Mouse (Mus musculus) liver, embryonic 16.5 days (tissue): ENCODE measurements around the gene Pdik1l. TPM values are rescaled to one million over a fixed set of nuclear protein-coding genes. Genes with fewer than 3 reads are reported as not detected.

Experiments
- ATAC-seq: fragments of 200-750 bp; cut with Nextera tagmentation; 2 replicates; pipeline ENCODE4 v1.8.0; 2017; ENCODE audit warnings: low read depth, mild to moderate bottlenecking, moderate number of reproducible peaks, moderate library complexity
- H3K27ac ChIP-seq: fragments of 300-500 bp; sonication (generic); 2 replicates; pipeline ENCODE4 v1.5.1; 2014; ENCODE audit warnings: mild to moderate bottlenecking, low read length
- H3K27me3 ChIP-seq: fragments of 300-500 bp; sonication (generic); 2 replicates; pipeline ENCODE4 v1.6.1; 2014; ENCODE audit warnings: low read depth, low read length, mixed read lengths; ENCODE audit not compliant: control insufficient read depth, insufficient read depth
- H3K36me3 ChIP-seq: fragments of 300-500 bp; sonication (generic); 2 replicates; pipeline ENCODE4 v1.6.1; 2014; ENCODE audit warnings: mild to moderate bottlenecking; ENCODE audit not compliant: control insufficient read depth, insufficient read depth
- H3K4me1 ChIP-seq: fragments of 300-500 bp; sonication (generic); 2 replicates; pipeline ENCODE4 v1.6.1; 2014; ENCODE audit warnings: low read depth, low read length, mixed read lengths; ENCODE audit not compliant: control insufficient read depth
- H3K4me2 ChIP-seq: fragments of 300-500 bp; sonication (generic); 2 replicates; pipeline ENCODE4 v1.6.1; 2014; ENCODE audit warnings: low read depth, low read length, mixed read lengths
- H3K4me3 ChIP-seq: fragments of 300-500 bp; sonication (generic); 2 replicates; pipeline ENCODE4 v1.5.1; 2014; ENCODE audit warnings: low read depth, mild to moderate bottlenecking, low read length
- H3K9ac ChIP-seq: fragments of 300-500 bp; sonication (generic); 2 replicates; pipeline ENCODE4 v1.6.1; 2014; ENCODE audit warnings: low read depth, low read length
- H3K9me3 ChIP-seq: fragments of 300-500 bp; sonication (generic); replicated peaks from 2 replicates; pipeline ENCODE4 v1.6.1; 2016; ENCODE audit warnings: low read length; ENCODE audit not compliant: control insufficient read depth
- WGBS: fragments of 180-500 bp; shearing (Covaris S2); extraction: QIAGEN DNeasy Blood & Tissue Kit; methylation state at CpG from one replicate; pipeline ENCODE4 v1.1.7; 2014; ENCODE audit not compliant: insufficient replicate concordance; 5-methylcytosine and 5-hydroxymethylcytosine counted together
- polyA plus RNA-seq: library from polyadenylated mRNA; unstranded; fragments of >200 nt; fragmentation: Nextera tagmentation; extraction: Ambion mirVana; gene quantifications from 2 replicates; pipeline ENCODE4 v1.2.1, GENCODE M21; 2015

The Pdik1l gene
- polyA plus RNA-seq, 1 experiment from 2014 or later: 10.4 TPM

DNA sequence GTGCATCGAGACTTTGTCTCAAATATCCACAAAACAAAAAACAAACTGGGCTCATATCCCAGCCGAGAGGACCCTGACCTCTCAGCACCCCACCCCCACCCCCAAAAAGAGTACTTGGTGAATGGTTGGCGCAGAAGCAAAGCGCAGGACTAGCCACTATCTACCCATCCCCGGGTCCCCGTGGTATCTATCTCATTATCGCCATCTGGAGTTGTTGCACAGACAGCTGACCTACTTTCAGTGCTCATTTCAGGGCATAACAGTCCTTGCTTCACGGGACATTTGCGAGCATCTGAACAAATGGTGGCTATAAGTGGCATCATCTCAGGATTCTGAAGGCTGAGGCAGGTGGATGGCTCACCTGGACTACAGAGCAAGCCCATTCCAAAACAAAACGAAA, 49.0 kb downstream of the Pdik1l start:
- Histone ChIP-seq H3K4me2 (peak overlapping the region; percentile 25), H3K9me3 (no peaks in the 10 kb centered on the region), H3K36me3 (no peaks in the 10 kb centered on the region), H3K9ac (no peak overlapping the region), H3K27me3 (peaks cover 8% of the 10 kb centered on the region), H3K4me3 (0 out of 2 replicates have a peak overlapping the region, but pooled peaks have one; percentile 15), H3K27ac (no peak overlapping the region), H3K4me1 (peaks cover 5% of the 10 kb centered on the region)
- no peak for ATAC-seq
- 8% methylated on average over 10 of the region's 10 CpGs for WGBS

DNA sequence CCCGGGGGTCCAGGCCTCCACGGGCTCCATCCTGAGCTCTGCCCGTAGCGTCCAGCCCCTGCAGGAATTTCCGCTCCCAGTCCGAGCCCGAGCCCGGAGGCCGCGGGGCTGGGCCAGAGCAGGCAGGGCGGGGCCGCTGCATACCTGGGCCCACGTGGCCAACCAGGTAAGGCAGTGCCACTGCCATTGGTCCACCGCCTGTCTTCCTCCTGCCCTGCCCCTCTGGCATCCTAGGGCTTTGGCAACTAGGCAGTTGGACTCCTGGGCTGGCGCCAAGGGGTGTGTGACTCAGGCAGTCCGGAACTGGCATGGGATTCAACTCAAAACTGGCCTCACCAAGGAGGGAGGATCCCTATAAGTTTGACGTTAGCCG, 49.4 kb downstream of the Pdik1l start, which contains the start of gene Cnksr1:
Cnksr1 (minus strand) TSS at position 121 of the 373 bp plus-strand sequence.
- 0 out of 2 replicates have a peak within 1 kb of the TSS, but pooled peaks have one; percentile 15 for H3K4me3 ChIP-seq
- H3K4me1 ChIP-seq: peaks cover 5% of the 10 kb centered on the region
- peaks cover 8% of the 10 kb centered on the region for H3K27me3 ChIP-seq
- no peaks in the 10 kb centered on the region for H3K36me3 ChIP-seq
- no peak within 1 kb of the TSS for H3K27ac ChIP-seq
- ATAC-seq: no peak
- no peaks in the 10 kb centered on the region for H3K9me3 ChIP-seq
- 8% methylated on average over 18 of the region's 18 CpGs for WGBS
- H3K9ac ChIP-seq: no peak within 1 kb of the TSS
- H3K4me2 ChIP-seq: peak within 1 kb of the TSS; percentile 25

DNA sequence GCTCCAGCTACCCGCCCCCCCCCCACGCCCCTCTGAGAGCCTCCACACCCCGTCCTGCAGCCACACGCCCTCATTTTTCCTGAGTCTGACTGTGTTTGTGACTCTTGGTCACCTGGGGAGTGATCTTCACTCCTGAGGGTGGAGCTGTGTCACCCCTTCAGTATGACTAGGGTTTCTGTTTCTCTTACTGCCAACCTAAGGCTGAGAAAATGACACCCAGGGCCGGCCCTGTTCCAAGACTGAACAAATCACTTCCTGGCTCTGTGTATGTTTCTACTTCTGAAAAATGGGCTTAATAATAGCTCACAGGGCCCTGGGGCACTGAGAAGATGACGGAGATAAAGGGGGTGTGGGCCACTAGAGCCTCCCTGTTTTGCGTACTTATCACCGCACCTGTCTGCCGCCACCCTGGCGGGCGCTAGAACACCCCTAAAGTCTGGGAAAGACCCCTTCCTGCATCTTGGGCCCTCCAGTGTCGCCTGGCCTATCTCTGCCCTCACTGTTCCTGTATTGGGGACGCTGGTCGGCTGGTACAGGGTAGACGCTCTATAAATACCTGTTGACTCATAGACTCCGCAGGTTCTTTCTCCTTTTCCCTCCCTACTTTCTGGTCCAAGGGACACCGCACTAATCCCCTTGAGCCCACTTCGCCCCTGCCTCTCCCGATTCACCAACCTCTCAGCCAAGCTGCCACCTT, 50.0 kb downstream of the Pdik1l start:
- H3K36me3 ChIP-seq: no peaks in the 10 kb centered on the region
- H3K9me3 ChIP-seq: no peaks in the 10 kb centered on the region
- 24% methylated on average over 19 of the region's 19 CpGs for WGBS
- H3K4me1 ChIP-seq: peaks cover 5% of the 10 kb centered on the region
- no peak for ATAC-seq
- peaks cover 8% of the 10 kb centered on the region for H3K27me3 ChIP-seq
- H3K27ac ChIP-seq: no peak overlapping the region
- 0 out of 2 replicates have a peak overlapping the region, but pooled peaks have one; percentile 25 for H3K4me2 ChIP-seq
- no peak overlapping the region for H3K4me3 ChIP-seq
- H3K9ac ChIP-seq: no peak overlapping the region

DNA sequence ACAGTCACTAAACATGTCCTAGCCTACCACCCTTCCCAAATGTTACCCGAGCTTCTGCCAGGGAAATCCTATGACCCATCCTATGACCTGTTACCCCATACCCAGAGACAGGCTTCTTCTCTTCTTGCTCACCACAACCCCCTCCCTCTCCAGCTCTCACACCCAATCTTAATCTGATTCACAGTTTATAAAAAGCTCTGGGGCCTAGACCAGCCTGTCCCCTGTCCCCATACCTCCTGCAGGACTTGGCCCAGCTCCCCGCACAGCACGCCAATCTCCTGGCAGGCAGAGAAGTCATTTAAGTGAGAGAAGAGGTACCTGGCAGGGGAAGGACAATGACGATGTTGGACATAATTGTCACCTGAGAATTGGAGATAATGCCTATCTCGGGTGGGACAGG, 52.8 kb downstream of the Pdik1l start:
- H3K9ac ChIP-seq: no peak overlapping the region
- no peak for ATAC-seq
- WGBS: 51% methylated on average over 5 of the region's 5 CpGs

DNA sequence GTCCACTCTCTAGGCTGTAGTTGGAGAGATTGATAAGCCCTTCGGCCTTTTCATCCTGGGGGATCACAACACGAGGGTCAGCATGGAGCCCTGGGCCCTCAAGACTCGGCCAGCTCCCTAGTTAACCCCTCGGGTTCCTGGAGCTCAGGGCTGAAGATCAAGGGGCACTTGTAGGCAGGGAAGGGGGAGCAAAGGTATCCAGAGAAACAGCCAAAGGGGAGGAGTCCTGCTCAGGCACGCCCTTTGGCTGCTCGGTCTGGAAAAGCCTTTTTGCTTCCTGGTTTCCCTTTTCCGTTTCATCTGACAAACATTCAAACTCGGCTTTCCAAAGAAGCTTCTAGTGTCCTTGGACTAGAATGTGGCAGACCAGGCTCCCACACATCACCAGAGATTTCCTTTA, 57.3 kb downstream of the Pdik1l start:
- no peaks in the 10 kb centered on the region for H3K27me3 ChIP-seq
- no peaks in the 10 kb centered on the region for H3K36me3 ChIP-seq
- H3K4me3 ChIP-seq: no peak overlapping the region
- H3K4me1 ChIP-seq: no peaks in the 10 kb centered on the region
- no peak overlapping the region for H3K9ac ChIP-seq
- WGBS: 38% methylated on average over 8 of the region's 8 CpGs
- H3K4me2 ChIP-seq: no peak overlapping the region
- H3K9me3 ChIP-seq: no peaks in the 10 kb centered on the region
- no peak for ATAC-seq
- no peak overlapping the region for H3K27ac ChIP-seq

More for the DNA sequence above, 52.8 kb downstream of the Pdik1l start:
- Histone ChIP-seq H3K4me2 (no peak overlapping the region), H3K4me3 (no peak overlapping the region), H3K27ac (no peak overlapping the region), H3K4me1 (peaks cover 5% of the 10 kb centered on the region), H3K27me3 (peaks cover 8% of the 10 kb centered on the region), H3K9me3 (no peaks in the 10 kb centered on the region), H3K36me3 (no peaks in the 10 kb centered on the region)

DNA sequence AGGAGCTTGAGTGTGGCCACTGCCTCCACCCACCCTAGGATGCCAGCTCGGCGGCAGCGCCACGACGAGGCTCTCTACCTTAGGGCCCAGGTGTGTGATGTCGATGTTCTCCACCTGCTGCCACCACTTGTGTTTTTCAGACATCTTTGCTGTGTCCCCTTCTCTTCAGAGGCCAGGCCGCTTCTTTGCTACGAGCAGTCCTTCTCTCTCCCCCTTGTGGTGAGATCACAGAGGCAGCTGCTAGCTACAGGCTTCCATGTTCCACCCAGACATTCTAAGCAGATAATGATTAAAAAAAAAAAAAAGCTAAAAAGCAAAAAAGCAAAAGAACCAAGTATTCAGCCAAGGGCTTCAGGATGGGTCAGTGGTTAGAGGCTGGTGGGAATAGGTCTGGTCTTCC, 60.5 kb downstream of the Pdik1l start, which contains the start of gene Catsper4:
Catsper4 (minus strand) TSS at position 190 of the 400 bp plus-strand sequence.
- Histone ChIP-seq H3K4me2 (no peak within 1 kb of the TSS), H3K9me3 (no peaks in the 10 kb centered on the region), H3K9ac (no peak within 1 kb of the TSS), H3K36me3 (no peaks in the 10 kb centered on the region), H3K27ac (no peak within 1 kb of the TSS), H3K27me3 (no peaks in the 10 kb centered on the region), H3K4me1 (no peaks in the 10 kb centered on the region), H3K4me3 (no peak within 1 kb of the TSS)
- no peak for ATAC-seq
- 63% methylated on average over 8 of the region's 8 CpGs for WGBS

Other genes starting within 250 kb of the Pdik1l start
- gene Zfp683, start 234.1 kb downstream of the Pdik1l start, polyA plus RNA-seq: not detected in 2 replicates
- gene Crybg2, start 227.1 kb downstream of the Pdik1l start, polyA plus RNA-seq: 0.61 and 0.68 TPM in 2 replicates
- gene Cd52, start 192.8 kb downstream of the Pdik1l start, polyA plus RNA-seq: 56.1 and 56.8 TPM in 2 replicates
- 1.3 TPM in 2 replicates for gene Ubxn11, start 185.3 kb downstream of the Pdik1l start, polyA plus RNA-seq
- gene Sh3bgrl3, start 159.1 kb downstream of the Pdik1l start, polyA plus RNA-seq: 142 and 161 TPM in 2 replicates
- gene Cep85, start 100.8 kb downstream of the Pdik1l start, polyA plus RNA-seq: 42.3 and 47.7 TPM in 2 replicates
- gene Gm7534, start 84.9 kb downstream of the Pdik1l start, polyA plus RNA-seq: not detected in 2 replicates
- not detected in 2 replicates for gene Catsper4, start 60.5 kb downstream of the Pdik1l start, polyA plus RNA-seq
- 0.06 and 0.07 TPM in 2 replicates for gene Cnksr1, start 49.5 kb downstream of the Pdik1l start, polyA plus RNA-seq
- gene E130218I03Rik, start 44.2 kb downstream of the Pdik1l start, polyA plus RNA-seq: 0.11 and 0.13 TPM in 2 replicates
- gene Zfp593, start 42.3 kb downstream of the Pdik1l start, polyA plus RNA-seq: 4.0 and 4.5 TPM in 2 replicates
- not detected in 2 replicates for gene Gm30191, start 41.0 kb downstream of the Pdik1l start, polyA plus RNA-seq
- gene Grrp1, start 33.8 kb downstream of the Pdik1l start, polyA plus RNA-seq: 0.78 and 0.79 TPM in 2 replicates
- gene Trim63, start 27.2 kb upstream of the Pdik1l start, polyA plus RNA-seq: 0.25 and 0.28 TPM in 2 replicates
- gene Slc30a2, start 55.3 kb upstream of the Pdik1l start, polyA plus RNA-seq: 0.02 and 0.12 TPM in 2 replicates
- 0.21 and 0.25 TPM in 2 replicates for gene Extl1, start 96.0 kb upstream of the Pdik1l start, polyA plus RNA-seq
- gene Pafah2, start 108.4 kb upstream of the Pdik1l start, polyA plus RNA-seq: 6.6 and 8.2 TPM in 2 replicates
- gene Stmn1, start 180.4 kb upstream of the Pdik1l start, polyA plus RNA-seq: 360 and 407 TPM in 2 replicates
- 8.4 and 8.8 TPM in 2 replicates for gene Paqr7, start 208.8 kb upstream of the Pdik1l start, polyA plus RNA-seq
- gene Aunip, start 223.1 kb upstream of the Pdik1l start, polyA plus RNA-seq: 13.7 and 16.5 TPM in 2 replicates
- 36.2 and 36.4 TPM in 2 replicates for gene Mtfr1l, start 247.5 kb upstream of the Pdik1l start, polyA plus RNA-seq